Mouse (Mus musculus): ENCODE data around the gene Gng7. TPM values are rescaled to one million over a fixed set of nuclear protein-coding genes. Genes with fewer than 3 reads are reported as not detected.
A peak's percentile ranks its signal among the peaks of the same experiment; 100 is the strongest.
"Not testable (repeated sequence)": the region's sequence is repeated elsewhere in the genome, so short reads cannot be mapped to it uniquely, and the experiment has no call there.

Gene Gng7
- polyA plus RNA-seq, 1 experiment from 2014 or later: 0.46 TPM

GRCm38 (mm10) chr10:81050645-81051044 is 35.9 kb upstream of the Gng7 start:
- DNase-seq (no peak), ATAC-seq (ENCODE audit: low read depth) (peak; percentile 28)
- H3K4me3 ChIP-seq (replicated peaks): no peak overlapping the region
- no peak overlapping the region for H3K4me2 ChIP-seq
- peak overlapping the region; percentile 65 for H3K27ac ChIP-seq
- H3K27me3 ChIP-seq: no peaks in the 10 kb centered on the region
- H3K36me3 ChIP-seq: peaks cover 68% of the 10 kb centered on the region
- 69% methylated on average over 4 of the region's 4 CpGs for WGBS (ENCODE audit: insufficient replicate concordance)
- H3K9me3 ChIP-seq (replicated peaks): no peaks in the 10 kb centered on the region
- H3K4me1 ChIP-seq (replicated peaks): peaks cover 24% of the 10 kb centered on the region
- 0 out of 2 replicates have a peak overlapping the region, but pooled peaks have one; percentile 29 for H3K9ac ChIP-seq

- H3K36me3 ChIP-seq: peaks cover 75% of the 10 kb centered on the region
Observed at GRCm38 (mm10) chr10:81045246-81045645, 30.5 kb upstream of the Gng7 start.

DNA sequence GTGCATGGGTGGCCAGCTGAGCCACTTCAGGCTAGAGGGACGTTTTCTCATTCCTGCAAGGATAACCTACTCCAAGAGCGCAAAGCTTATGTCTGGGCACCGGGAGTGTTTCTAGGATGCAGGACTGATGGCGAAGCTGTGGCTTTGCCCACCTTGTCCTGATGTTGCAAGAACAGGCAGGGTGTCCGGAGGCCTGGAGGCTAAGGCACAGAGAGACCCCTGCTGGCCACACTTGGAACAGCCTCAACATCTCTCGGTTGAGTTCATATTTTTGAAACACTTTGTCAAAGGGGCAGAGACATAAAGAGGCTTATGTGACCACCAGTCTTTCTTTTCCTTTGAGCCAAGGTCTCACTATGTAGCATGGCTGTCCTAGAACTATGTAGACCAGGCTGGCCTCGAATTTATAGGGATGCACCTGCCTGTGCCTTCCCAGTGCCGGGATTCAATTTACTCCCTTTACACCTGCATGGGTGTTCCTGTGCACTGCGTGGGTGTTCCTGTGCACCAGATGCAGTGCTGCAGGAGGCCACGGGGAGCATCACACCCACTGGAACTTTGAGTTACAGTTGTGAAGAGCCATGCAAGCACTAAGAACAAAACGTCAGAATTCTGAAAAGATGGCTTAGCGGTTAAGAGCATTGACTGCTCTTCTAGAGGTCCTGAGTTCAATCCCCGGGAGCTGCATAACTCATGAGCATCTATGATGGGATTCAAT is 26.9 kb upstream of the Gng7 start:
- DNase-seq: peak; percentile 42
- peaks cover 38% of the 10 kb centered on the region for H3K36me3 ChIP-seq
- no peak overlapping the region for H3K4me3 ChIP-seq (replicated peaks)
- no peak overlapping the region for H3K4me2 ChIP-seq
- peaks cover 8% of the 10 kb centered on the region for H3K4me1 ChIP-seq (replicated peaks)
- H3K27me3 ChIP-seq: no peaks in the 10 kb centered on the region
- no peak for ATAC-seq (ENCODE audit: low read depth)
- no peaks in the 10 kb centered on the region for H3K9me3 ChIP-seq (replicated peaks)
- no peak overlapping the region for H3K9ac ChIP-seq
- no peak overlapping the region for H3K27ac ChIP-seq
- 30% methylated on average over 13 of the region's 13 CpGs for WGBS (ENCODE audit: insufficient replicate concordance)

More at GRCm38 (mm10) chr10:81045246-81045645, 30.5 kb upstream of the Gng7 start:
- not testable (repeated sequence) for ATAC-seq (ENCODE audit: low read depth); DNase-seq; H3K9me3 ChIP-seq (replicated peaks); H3K9ac ChIP-seq; H3K4me1 ChIP-seq (replicated peaks); H3K4me3 ChIP-seq (replicated peaks); H3K4me2 ChIP-seq; H3K27me3 ChIP-seq; H3K27ac ChIP-seq
- 83% methylated on average over 14 of the region's 14 CpGs for WGBS (ENCODE audit: insufficient replicate concordance)

DNA sequence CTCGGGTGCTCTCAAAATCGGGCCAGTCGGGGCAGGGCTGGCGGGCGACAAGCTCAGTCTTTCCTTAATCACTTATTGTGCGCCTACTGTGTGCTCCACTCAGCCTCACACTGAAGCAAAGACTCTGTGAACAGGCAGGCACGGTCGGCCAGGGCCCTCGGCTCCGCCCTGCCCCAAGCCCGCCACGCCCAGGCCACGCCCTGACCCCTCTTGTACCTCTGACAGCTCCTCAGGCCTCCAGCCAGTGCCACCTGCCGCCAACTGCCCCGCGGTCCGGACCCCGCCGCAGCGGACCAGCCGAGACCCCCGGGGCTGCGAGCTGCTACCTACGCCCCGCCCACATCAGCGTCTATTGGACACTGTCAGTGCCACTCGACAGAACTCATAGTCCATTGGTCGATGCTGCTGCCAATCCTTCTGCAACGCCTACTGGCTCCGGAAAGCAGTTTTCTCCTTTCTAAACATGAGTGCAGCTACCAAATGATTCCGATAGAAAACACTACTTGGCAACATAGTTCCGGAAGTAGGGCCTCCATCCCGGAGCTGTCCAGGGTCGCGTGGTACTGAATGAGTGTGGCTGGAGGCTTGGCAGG is 22.3 kb upstream of the Gng7 start, which contains the start of gene Slc39a3:
Gene Slc39a3 (minus strand): TSS at position 439 of the 593 bp plus-strand sequence.
- 0% methylated on average over 35 of the region's 35 CpGs for WGBS (ENCODE audit: insufficient replicate concordance)
- Histone ChIP-seq H3K27me3 (no peaks in the 10 kb centered on the region), H3K27ac (peak within 1 kb of the TSS; percentile 77), H3K9me3 (replicated peaks) (no peaks in the 10 kb centered on the region), H3K36me3 (peaks cover 5% of the 10 kb centered on the region; the same call in 1 of the 2 replicates), H3K4me1 (replicated peaks) (peaks cover 8% of the 10 kb centered on the region), H3K4me2 (peak within 1 kb of the TSS; percentile 78), H3K4me3 (replicated peaks) (peak within 1 kb of the TSS; percentile 80), H3K9ac (peak within 1 kb of the TSS; percentile 82)
- DNase-seq (peak; percentile 95), ATAC-seq (ENCODE audit: low read depth) (peak; percentile 97)

DNA sequence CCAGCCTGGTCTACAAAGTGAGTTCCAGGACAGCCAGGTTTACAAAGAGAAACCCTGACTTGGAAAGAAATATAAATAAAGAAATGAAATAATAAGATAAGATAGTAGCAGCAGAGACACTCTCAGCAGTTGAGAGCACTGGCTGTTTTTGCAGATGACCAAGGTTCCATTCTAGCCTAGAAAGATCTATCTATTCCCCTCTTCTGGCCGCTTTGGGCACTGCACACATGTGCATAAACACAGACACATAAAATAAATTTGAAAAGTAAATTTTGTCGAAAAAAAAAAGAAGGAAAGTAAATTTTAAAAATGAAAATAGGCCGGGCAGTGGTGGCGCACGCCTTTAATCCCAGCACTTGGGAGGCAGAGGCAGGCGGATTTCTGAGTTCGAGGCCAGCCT is 21.5 kb upstream of the Gng7 start:
- Histone ChIP-seq H3K9ac (no peak overlapping the region), H3K9me3 (replicated peaks) (no peaks in the 10 kb centered on the region), H3K36me3 (peaks cover 10% of the 10 kb centered on the region), H3K27me3 (no peaks in the 10 kb centered on the region), H3K4me3 (replicated peaks) (peak overlapping the region; percentile 80; the same call in 1 of the 2 replicates), H3K4me2 (peak overlapping the region; percentile 78), H3K27ac (no peak overlapping the region), H3K4me1 (replicated peaks) (peaks cover 8% of the 10 kb centered on the region)
- WGBS (ENCODE audit: insufficient replicate concordance): 71% methylated on average over 7 of the region's 7 CpGs
- ATAC-seq (ENCODE audit: low read depth): no peak
- no peak for DNase-seq

DNA sequence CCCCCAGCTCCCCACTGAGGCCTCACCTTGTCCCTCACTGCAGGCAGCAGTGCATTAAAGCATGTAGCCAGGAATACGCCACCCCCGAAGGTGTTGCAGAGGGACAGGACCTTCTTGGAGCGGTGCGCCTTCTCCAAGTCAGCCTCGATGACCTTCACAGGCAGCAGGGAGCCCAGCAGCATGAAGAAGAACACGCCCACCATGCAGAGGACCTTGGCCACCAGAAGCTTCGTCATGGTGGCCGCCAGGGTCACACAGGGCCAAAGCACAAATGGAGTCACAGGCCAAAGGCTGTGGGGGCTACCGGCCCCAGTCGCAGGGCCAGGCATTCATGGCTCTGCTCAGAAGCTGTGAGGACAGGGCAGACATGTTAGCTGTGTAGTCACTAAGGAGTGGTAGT is 18.8 kb upstream of the Gng7 start:
- H3K27me3 ChIP-seq: no peaks in the 10 kb centered on the region
- no peak overlapping the region for H3K4me3 ChIP-seq (replicated peaks)
- H3K36me3 ChIP-seq: peaks cover 14% of the 10 kb centered on the region
- H3K9me3 ChIP-seq (replicated peaks): no peaks in the 10 kb centered on the region
- H3K27ac ChIP-seq: no peak overlapping the region
- DNase-seq: no peak
- WGBS (ENCODE audit: insufficient replicate concordance): 68% methylated on average over 10 of the region's 10 CpGs
- ATAC-seq (ENCODE audit: low read depth): no peak
- peaks cover 11% of the 10 kb centered on the region for H3K4me1 ChIP-seq (replicated peaks)
- no peak overlapping the region for H3K9ac ChIP-seq
- H3K4me2 ChIP-seq: no peak overlapping the region

GRCm38 (mm10) chr10:81029031-81029430 is 14.3 kb upstream of the Gng7 start:
- H3K4me3 ChIP-seq (replicated peaks): no peak overlapping the region
- H3K4me2 ChIP-seq: no peak overlapping the region
- H3K9ac ChIP-seq: no peak overlapping the region
- DNase-seq (no peak), ATAC-seq (ENCODE audit: low read depth) (no peak)
- no peaks in the 10 kb centered on the region for H3K9me3 ChIP-seq (replicated peaks)
- WGBS (ENCODE audit: insufficient replicate concordance): 64% methylated on average over 10 of the region's 10 CpGs
- no peak overlapping the region for H3K27ac ChIP-seq
- H3K27me3 ChIP-seq: peaks cover 24% of the 10 kb centered on the region
- H3K4me1 ChIP-seq (replicated peaks): peaks cover 13% of the 10 kb centered on the region
- peaks cover 14% of the 10 kb centered on the region for H3K36me3 ChIP-seq

- DNase-seq (no peak), ATAC-seq (ENCODE audit: low read depth) (no peak)
- H3K9ac ChIP-seq: no peak overlapping the region
- H3K27ac ChIP-seq: no peak overlapping the region
- peaks cover 14% of the 10 kb centered on the region for H3K36me3 ChIP-seq
- no peak overlapping the region for H3K4me3 ChIP-seq (replicated peaks)
- no peak overlapping the region for H3K4me2 ChIP-seq
- peaks cover 33% of the 10 kb centered on the region for H3K27me3 ChIP-seq
- H3K9me3 ChIP-seq (replicated peaks): no peaks in the 10 kb centered on the region
- H3K4me1 ChIP-seq (replicated peaks): peaks cover 13% of the 10 kb centered on the region
Observed at GRCm38 (mm10) chr10:81028219-81028618, 13.5 kb upstream of the Gng7 start.

- H3K27me3 ChIP-seq: peaks cover 41% of the 10 kb centered on the region
- H3K27ac ChIP-seq: no peak overlapping the region
- no peak for DNase-seq
- peaks cover 13% of the 10 kb centered on the region for H3K4me1 ChIP-seq (replicated peaks)
- H3K4me3 ChIP-seq (replicated peaks): no peak overlapping the region
- H3K9ac ChIP-seq: no peak overlapping the region
- H3K9me3 ChIP-seq (replicated peaks): no peaks in the 10 kb centered on the region
- ATAC-seq (ENCODE audit: low read depth): no peak
- WGBS (ENCODE audit: insufficient replicate concordance): 38% methylated on average over 4 of the region's 4 CpGs
- peaks cover 11% of the 10 kb centered on the region for H3K36me3 ChIP-seq
- no peak overlapping the region for H3K4me2 ChIP-seq
Observed at GRCm38 (mm10) chr10:81027331-81027730, 12.6 kb upstream of the Gng7 start.

DNA sequence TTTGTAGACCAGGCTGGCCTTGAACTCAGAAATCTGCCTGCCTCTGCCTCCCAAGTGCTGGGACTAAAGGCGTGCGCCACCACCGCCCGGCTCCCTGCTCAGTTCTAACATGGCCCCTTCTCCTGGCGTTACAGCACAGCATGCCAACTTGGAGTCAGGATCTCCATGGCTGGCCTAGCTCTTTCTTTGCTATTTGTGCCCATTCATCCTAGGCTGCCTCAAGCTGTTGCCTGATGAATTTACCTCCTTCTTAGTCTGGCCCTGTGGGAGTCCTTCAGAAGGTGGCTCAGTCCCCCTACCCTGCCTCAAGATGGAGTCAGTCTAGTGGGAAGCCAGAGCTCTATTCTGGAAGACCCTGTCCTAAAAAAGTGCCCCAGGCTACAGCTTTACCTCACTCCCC is 12.1 kb upstream of the Gng7 start:
- Histone ChIP-seq H3K36me3 (peaks cover 9% of the 10 kb centered on the region), H3K9ac (no peak overlapping the region), H3K4me2 (no peak overlapping the region), H3K27me3 (peaks cover 46% of the 10 kb centered on the region), H3K27ac (no peak overlapping the region), H3K9me3 (replicated peaks) (no peaks in the 10 kb centered on the region), H3K4me3 (replicated peaks) (no peak overlapping the region), H3K4me1 (replicated peaks) (peaks cover 13% of the 10 kb centered on the region)
- DNase-seq (no peak), ATAC-seq (ENCODE audit: low read depth) (no peak)
- 81% methylated on average over 5 of the region's 5 CpGs for WGBS (ENCODE audit: insufficient replicate concordance)

DNA sequence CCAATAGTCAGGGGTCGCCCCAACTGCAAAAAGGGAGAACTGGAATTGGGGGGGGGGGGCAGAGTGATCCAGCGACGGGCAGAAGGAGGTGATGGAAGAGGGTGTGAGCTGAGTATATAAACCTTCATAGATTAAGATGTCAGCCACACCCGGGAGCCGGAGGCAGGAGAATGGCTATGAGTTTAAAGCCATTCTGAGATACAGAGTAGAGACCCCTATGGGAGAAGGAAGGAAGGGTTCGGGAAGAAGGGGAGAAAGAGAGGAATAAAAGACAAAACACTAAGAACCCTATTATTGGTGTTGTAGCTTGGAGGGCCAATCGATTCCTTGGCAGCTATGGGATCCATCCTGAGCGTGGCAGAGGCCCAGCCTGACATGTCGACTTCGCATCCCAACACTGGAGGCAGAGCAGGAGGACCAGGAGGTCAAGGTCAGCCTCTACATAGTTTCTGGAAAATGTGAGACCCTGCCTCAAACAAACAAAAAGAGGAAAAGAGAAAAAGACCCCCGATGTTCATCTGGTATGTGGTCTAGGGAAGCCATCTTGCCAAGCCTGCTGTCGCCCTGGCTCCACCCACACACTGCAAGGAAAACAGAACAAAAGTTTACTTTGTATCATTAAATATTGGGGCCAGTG is 11.0 kb upstream of the Gng7 start, which contains the start of gene Diras1:
Gene Diras1 (minus strand): TSS at position 24 of the 637 bp plus-strand sequence.
- Histone ChIP-seq H3K27ac (no peak within 1 kb of the TSS), H3K4me3 (replicated peaks) (peak within 1 kb of the TSS; percentile 20; the same call in 1 of the 2 replicates), H3K9ac (no peak within 1 kb of the TSS), H3K4me1 (replicated peaks) (peaks cover 13% of the 10 kb centered on the region), H3K27me3 (peaks cover 57% of the 10 kb centered on the region), H3K36me3 (no peaks in the 10 kb centered on the region), H3K4me2 (peak within 1 kb of the TSS; percentile 51), H3K9me3 (replicated peaks) (no peaks in the 10 kb centered on the region)
- WGBS (ENCODE audit: insufficient replicate concordance): 49% methylated on average over 12 of the region's 12 CpGs
- ATAC-seq (ENCODE audit: low read depth): no peak
- DNase-seq: no peak
